Mouse (Mus musculus) right cerebral cortex, postnatal 36 days (tissue): ENCODE measurements around the gene Zfp422.

Experiments used
- DNase-seq, 2 experiments: peaks; one replicate each; pipeline ENCODE4 v3.0.0; 2022; ENCODE audit warnings: low spot score in 2 of 2, mixed read lengths in 1 of 2

Gene Zfp422

DNA sequence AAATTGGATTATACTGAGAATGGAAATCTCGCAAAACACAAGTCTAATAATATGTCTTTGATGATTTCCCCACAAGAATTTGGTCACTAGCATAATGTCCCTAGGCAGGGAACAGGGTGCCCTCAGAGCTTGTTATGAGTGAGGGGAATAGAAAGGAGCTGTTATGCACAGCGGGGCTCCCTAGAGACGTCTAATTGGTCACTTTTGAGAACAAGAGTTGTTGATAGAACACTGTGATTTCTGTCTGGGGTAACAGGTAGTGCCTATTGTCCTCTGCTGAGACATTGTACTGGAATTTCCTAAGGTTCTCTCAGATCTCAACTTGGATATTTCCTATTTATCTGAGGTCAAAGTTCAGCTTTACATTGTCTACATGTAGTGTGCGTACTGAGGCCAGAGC, 44.7 kb downstream of the Zfp422 start, which contains the start of gene Olfr215:
Gene Olfr215, minus strand, starts transcription at position 101 of the 400 bp plus-strand sequence.
- DNase-seq = no peak
